Mouse (Mus musculus): ENCODE measurements around the gene Sez6l.

Gene Sez6l

GRCm38 (mm10) chr5:112583304-112583703, 6.3 kb upstream of the Sez6l start:
- no peak for DNase-seq

- peak; percentile 77 for DNase-seq
These were observed 765 bp upstream of the Sez6l start for GRCm38 (mm10) chr5:112577750-112578149.

GRCm38 (mm10) chr5:112576361-112576992, 508 bp downstream of the Sez6l start:
- DNase-seq = peak; percentile 82

- DNase-seq = peak; percentile 52
These were observed 1.7 kb downstream of the Sez6l start for GRCm38 (mm10) chr5:112575151-112575915.

- peak; percentile 87 for DNase-seq
These were observed 3.1 kb downstream of the Sez6l start for GRCm38 (mm10) chr5:112573916-112574315.

GRCm38 (mm10) chr5:112572217-112572616, 4.8 kb downstream of the Sez6l start:
- no peak for DNase-seq

- no peak for DNase-seq
These were observed 11.5 kb downstream of the Sez6l start for GRCm38 (mm10) chr5:112565489-112565888.

GRCm38 (mm10) chr5:112565083-112565482, 11.9 kb downstream of the Sez6l start:
- no peak for DNase-seq

GRCm38 (mm10) chr5:112560869-112561499, 16.0 kb downstream of the Sez6l start:
- DNase-seq = no peak

- no peak for DNase-seq
These were observed 16.8 kb downstream of the Sez6l start for GRCm38 (mm10) chr5:112560139-112560538.

GRCm38 (mm10) chr5:112557396-112557795, 19.6 kb downstream of the Sez6l start:
- DNase-seq = no peak

GRCm38 (mm10) chr5:112556640-112557039, 20.3 kb downstream of the Sez6l start:
- DNase-seq = no peak

GRCm38 (mm10) chr5:112554508-112554907, 22.5 kb downstream of the Sez6l start:
- no peak for DNase-seq

GRCm38 (mm10) chr5:112552786-112553185, 24.2 kb downstream of the Sez6l start:
- DNase-seq = no peak

- peak; percentile 81 for DNase-seq
These were observed 24.8 kb downstream of the Sez6l start for GRCm38 (mm10) chr5:112551975-112552728.

- peak; percentile 83 for DNase-seq
These were observed 28.0 kb downstream of the Sez6l start for GRCm38 (mm10) chr5:112548846-112549620.

GRCm38 (mm10) chr5:112546771-112547170, 30.2 kb downstream of the Sez6l start:
- DNase-seq = peak; percentile 76

- no peak for DNase-seq
These were observed 38.7 kb downstream of the Sez6l start for GRCm38 (mm10) chr5:112538295-112538694.

- DNase-seq = peak; percentile 37
These were observed 41.1 kb downstream of the Sez6l start for GRCm38 (mm10) chr5:112535868-112536267.

GRCm38 (mm10) chr5:112534146-112534545, 42.8 kb downstream of the Sez6l start:
- DNase-seq = no peak

GRCm38 (mm10) chr5:112533312-112534075, 43.5 kb downstream of the Sez6l start:
- peak; percentile 47 for DNase-seq

- DNase-seq = peak; percentile 84
These were observed 44.1 kb downstream of the Sez6l start for GRCm38 (mm10) chr5:112532894-112533293.

All from cerebellum, adult 11-12 months (tissue).